Mouse (Mus musculus): ENCODE data around the gene Thnsl2. TPM values are rescaled to one million over a fixed set of nuclear protein-coding genes. Genes with fewer than 3 reads are reported as not detected.

The Thnsl2 gene
- total RNA-seq (2021), result 1 to 10 TPM; 3.2 to 3.3 TPM
- long read RNA-seq, experiment 1, partial matches to known transcripts, result 0 of 1 reads
- long read RNA-seq, experiment 1, other reads (novel, unspliced or antisense), result 1 of 1 reads
- long read RNA-seq, experiment 2, result 0 reads

DNA sequence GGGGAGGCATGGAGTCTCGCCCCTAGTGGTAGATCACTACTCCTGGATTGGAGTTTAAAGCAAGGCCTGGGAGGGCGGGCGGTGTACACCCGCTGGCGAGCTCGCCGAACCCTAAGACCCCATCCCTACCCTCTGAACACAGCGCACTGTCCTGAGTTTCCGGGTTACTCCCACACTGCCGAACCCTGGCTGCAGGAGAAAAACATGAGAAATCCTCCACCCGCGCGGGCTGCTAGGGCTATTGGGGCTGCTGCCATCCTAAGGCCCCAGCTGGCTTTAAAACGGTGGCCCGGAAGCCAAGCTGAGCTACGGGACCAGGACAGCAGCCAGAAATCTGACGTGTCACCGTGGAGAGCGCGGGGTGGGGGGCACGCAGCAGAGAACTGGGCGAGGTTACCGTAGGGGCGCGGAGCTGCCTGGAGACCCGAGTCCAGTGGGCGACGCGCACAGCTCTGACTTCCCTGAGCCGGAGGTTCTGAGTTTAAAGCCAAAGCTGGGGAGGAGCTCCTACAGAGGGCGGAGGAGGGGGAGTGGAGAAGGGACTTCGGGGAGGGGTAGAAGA is at the start of gene Thnsl2:
Gene Thnsl2, minus strand, starts transcription at position 546 of the 562 bp plus-strand sequence.
- Histone ChIP-seq H3K27ac (peak within 1 kb of the TSS; percentile 84), H3K4me3 (peak within 1 kb of the TSS; percentile 78)
- intact Hi-C loops (cut with DNase I), result loop anchor here (5.0 kb wide), 1 partner anchor 128 kb away; the partner anchor contains the start of gene Krcc1
- peak; percentile 61 for TF ChIP-seq CTCF (IDR thresholded peaks at IDR 0.05)
- DNase-seq (ENCODE audit: extremely low spot score in 1 of 2, low spot score in 2 of 2), result peak; percentile 48 to 56

DNA sequence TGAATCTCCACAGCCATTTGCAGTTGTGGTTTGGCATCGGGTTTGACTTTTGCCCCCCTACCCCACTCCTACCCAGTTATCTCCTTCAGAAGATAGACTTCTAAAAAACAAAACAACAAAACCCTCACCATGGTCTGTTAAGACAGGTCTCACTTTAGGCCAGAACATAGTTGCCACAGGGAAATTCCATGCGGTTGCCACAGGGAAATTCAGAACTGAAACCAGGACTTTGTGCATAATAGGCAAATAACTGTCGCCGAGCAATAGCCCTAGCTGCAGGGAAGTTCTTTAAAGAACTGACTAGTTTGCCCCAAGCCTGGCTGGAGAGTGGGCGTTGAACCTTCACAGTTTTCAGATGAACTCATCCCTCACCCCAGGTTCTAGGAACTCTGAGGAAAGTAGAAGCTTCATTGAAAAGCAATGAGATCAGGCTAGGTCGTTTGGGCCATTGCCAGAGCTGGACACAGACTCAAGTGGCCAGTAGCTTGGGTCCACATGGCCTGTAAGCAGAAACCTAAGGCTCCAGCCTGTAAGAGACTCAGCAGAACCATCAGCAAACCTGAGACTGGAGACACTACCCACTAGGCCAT is 49.0 kb upstream of the Thnsl2 start:
- DNase-seq (ENCODE audit: extremely low spot score in 1 of 2, low spot score in 2 of 2), result no peak
- TF ChIP-seq CTCF (IDR thresholded peaks at IDR 0.05), result no peak
- no peak overlapping the region for H3K4me3 ChIP-seq
- intact Hi-C loops (cut with DNase I), result no loop called here
- no peak overlapping the region for H3K27ac ChIP-seq

DNA sequence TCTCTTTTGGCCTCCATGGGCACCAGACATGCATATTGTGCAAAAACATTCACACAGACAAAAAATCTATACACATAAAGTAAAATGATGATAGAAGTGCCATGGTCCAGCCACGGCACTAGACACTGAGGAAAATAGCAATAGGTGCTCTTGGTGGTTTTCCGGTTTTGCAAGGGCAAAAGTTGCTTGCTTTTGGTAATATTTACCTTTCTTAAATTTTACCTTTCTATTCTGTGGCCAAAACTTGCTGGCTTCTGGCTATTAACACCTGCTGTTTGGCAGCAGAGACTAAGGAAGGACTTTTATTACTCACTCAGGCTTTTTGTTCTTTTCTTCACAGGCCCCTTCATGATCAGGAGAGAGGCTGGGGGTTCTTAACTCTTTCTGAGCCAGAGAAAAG is 46.3 kb upstream of the Thnsl2 start:
- DNase-seq (ENCODE audit: extremely low spot score in 1 of 2, low spot score in 2 of 2), result no peak
- H3K4me3 ChIP-seq, result no peak overlapping the region
- no peak for TF ChIP-seq CTCF (IDR thresholded peaks at IDR 0.05)
- H3K27ac ChIP-seq, result no peak overlapping the region
- intact Hi-C loops (cut with DNase I), result no loop called here

DNA sequence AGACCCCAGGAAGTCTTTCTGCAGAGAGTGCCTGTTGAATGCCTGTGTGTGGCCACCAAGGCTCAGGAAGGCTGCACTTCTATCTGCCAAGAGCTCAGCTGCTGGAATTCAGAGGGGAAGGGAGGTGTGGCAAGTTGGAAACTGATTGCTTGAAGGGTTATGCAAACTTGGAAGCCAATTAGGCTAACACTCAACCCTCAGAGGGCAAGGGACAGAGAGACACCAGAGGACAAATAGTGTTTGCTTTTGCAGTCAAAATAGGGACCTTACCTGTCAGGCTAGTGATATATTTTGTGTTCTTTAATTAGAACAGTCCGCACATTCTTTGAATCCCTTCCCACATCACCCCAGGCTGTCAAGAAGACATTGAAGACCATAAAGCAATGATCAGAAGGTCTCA is 45.3 kb upstream of the Thnsl2 start:
- H3K4me3 ChIP-seq, result no peak overlapping the region
- intact Hi-C loops (cut with DNase I), result no loop called here
- no peak for TF ChIP-seq CTCF (IDR thresholded peaks at IDR 0.05)
- DNase-seq (ENCODE audit: extremely low spot score in 1 of 2, low spot score in 2 of 2), result no peak
- H3K27ac ChIP-seq, result no peak overlapping the region

DNA sequence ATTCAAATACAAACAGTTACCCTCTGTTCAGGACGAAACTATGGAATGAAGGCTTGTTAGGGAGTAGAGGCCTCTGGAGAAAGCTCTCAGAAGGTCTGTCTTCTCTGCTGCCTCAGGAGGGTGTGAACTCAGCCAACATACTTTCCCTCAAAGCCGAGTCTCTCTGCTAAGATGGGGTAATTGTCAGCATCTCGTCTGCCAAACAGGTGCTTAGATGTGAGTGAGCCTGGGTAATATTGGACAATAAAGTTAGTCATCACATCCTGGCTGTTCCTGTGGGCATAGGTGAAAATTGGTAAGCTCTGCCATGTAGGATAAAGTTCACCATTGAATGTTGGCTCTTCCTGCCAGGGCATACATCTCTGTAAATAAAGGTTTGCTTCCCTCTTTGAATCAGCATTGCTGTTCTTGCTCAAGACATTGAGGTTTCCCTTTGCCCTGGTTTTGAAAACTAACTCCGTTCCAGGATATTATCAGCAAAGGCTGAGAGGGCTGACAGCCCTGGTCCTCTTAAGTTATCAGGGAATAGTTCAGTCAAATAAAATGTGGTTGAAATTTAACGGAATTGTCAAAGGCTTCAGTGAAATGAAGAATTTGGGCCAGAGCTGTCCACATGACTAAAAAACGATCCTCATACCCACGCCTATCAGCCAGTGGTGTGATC is 40.8 kb upstream of the Thnsl2 start:
- Histone ChIP-seq H3K27ac (no peak overlapping the region), H3K4me3 (no peak overlapping the region)
- TF ChIP-seq CTCF (IDR thresholded peaks at IDR 0.05), result no peak
- no peak for DNase-seq (ENCODE audit: extremely low spot score in 1 of 2, low spot score in 2 of 2)
- intact Hi-C loops (cut with DNase I), result no loop called here

DNA sequence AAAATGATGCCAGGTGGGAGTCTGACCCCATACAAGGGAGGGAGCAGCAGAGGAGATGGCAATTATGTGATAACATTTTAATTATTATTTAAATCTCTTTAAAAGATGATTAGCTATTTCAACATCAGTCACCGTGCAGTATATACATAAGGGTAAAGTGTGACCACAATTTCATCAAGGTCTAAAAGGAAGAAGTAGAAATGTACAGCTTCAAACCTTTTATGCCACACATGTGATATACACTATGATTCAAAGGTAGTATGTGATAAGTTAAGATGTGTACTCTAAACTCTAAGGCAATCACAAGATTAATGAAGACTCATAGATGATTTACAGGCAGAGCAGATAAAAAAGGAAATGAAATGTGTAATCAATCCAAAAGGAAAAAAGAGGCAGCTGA is 36.4 kb upstream of the Thnsl2 start:
- no peak for TF ChIP-seq CTCF (IDR thresholded peaks at IDR 0.05)
- Histone ChIP-seq H3K27ac (no peak overlapping the region), H3K4me3 (no peak overlapping the region)
- DNase-seq (ENCODE audit: extremely low spot score in 1 of 2, low spot score in 2 of 2), result no peak
- intact Hi-C loops (cut with DNase I), result no loop called here

DNA sequence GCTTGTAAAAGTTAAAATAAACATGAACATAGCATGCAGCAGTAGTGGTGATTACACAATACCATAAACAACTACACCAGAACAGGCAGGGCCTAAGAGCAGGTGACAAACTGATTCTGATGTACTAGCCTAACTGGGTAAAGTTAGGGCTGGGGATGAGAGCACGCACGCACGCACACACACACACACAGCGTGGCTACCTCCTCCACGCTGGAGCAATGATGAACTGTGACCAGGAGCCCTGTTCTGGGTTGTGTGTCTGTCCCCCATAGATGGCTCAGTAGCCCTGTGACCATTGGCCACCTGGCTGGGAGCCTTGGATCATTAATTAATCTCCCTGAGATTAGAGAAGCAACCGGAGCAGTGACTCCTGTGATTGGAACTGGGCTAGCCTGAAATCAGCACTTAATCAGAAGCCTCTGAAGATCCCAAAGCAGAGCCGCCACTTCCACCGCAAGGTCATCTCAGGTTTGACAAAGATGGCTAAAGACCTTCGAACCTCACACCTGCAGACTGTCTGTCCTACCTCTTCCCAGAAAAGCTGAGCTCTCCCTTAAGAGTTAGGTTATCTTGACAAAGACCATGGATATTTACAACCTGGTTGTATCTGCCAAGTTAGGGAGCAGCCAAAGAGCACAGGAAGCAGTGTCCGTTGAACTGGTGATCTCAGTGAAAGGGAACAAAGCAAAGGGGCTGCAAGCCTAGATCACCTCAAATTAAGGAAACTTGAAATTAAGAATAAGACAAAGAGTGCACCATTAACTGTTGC is 28.8 kb upstream of the Thnsl2 start:
- Histone ChIP-seq H3K27ac (no peak overlapping the region), H3K4me3 (no peak overlapping the region)
- intact Hi-C loops (cut with DNase I), result loop anchor here (5.0 kb wide), 1 partner anchor 94 kb away; no protein-coding TSS in a partner anchor
- no peak for TF ChIP-seq CTCF (IDR thresholded peaks at IDR 0.05)
- DNase-seq (ENCODE audit: extremely low spot score in 1 of 2, low spot score in 2 of 2), result no peak

DNA sequence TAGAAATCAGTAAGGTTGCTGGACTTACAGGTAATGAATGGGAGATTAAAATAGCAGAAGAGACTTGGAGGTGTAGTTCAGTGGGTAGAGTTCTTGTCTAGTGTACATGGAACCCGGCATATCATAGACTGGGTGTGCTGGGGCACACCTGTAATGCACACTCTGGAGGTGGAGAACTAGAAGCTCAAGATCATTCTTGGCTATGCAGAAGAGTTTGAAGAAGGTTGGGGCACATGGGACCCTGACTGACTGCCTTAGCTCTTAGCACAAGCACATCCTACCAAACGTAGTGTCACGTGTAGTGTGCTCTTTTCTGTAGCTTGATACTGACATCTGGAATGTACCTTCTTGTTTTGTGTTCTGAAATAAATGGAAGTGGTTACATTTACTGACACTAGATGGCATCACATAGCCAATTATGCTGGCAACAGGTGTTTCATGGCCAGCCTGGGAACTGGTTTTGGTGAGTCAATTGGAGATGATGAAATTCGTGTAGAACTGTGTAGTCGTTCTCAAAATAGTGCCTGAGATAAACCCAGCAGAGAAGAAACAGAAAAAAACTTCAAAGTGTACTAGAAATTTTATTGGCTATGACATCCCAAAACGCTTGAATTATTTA is 22.4 kb upstream of the Thnsl2 start:
- H3K4me3 ChIP-seq, result no peak overlapping the region
- H3K27ac ChIP-seq, result no peak overlapping the region
- DNase-seq (ENCODE audit: extremely low spot score in 1 of 2, low spot score in 2 of 2), result no peak
- intact Hi-C loops (cut with DNase I), result loop anchor here (2.0 kb wide), 1 partner anchor 638 kb away; no protein-coding TSS in a partner anchor
- TF ChIP-seq CTCF (IDR thresholded peaks at IDR 0.05), result peak; percentile 76

DNA sequence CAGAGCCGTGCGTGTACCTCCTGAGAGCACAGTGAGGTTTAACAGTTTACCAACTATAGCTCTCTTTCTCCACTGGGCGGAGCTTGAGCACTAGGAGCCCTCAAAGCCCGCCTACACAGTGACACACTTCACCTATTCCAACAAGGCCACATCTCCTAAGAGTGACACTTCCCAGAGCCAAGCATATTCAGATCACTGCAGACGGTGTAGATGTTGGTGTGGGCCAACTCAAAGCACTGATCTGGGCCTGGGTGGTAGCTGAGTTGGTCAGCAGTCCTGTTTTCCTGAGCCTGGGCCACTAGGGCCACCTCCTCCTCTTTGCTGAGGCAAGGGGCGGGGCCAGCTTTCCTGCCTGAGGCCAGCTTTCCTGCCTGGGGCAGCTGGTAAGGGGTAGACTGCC is 20.2 kb upstream of the Thnsl2 start:
- Histone ChIP-seq H3K27ac (no peak overlapping the region), H3K4me3 (no peak overlapping the region)
- no peak for DNase-seq (ENCODE audit: extremely low spot score in 1 of 2, low spot score in 2 of 2)
- intact Hi-C loops (cut with DNase I), result loop anchor here (5.0 kb wide), 1 partner anchor 243 kb away; no protein-coding TSS in a partner anchor
- TF ChIP-seq CTCF (IDR thresholded peaks at IDR 0.05), result no peak

DNA sequence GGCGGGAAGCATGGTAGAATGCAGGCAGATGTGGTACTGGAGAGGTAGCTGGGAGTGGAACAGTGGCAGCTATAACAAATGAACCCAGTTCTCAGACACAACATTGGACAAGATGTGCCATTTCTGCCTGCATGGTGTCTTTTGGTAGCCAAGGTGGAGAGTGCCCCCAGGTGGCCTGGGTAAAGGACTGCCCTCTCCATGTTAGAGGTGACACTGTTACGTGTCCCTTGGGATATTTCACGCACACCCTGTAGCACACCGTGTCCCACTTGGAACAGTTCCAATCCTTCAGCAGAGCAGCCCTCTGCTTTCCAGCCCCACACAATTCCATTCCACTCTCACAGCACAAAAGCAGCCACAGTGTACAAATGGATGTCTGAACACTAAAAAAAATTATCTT is 18.0 kb upstream of the Thnsl2 start:
- no peak overlapping the region for H3K27ac ChIP-seq
- intact Hi-C loops (cut with DNase I), result loop anchor here (5.0 kb wide), 1 partner anchor 245 kb away; no protein-coding TSS in a partner anchor
- H3K4me3 ChIP-seq, result no peak overlapping the region
- TF ChIP-seq CTCF (IDR thresholded peaks at IDR 0.05), result peak; percentile 1; the same call in 1 of the 2 replicates
- no peak for DNase-seq (ENCODE audit: extremely low spot score in 1 of 2, low spot score in 2 of 2)

DNA sequence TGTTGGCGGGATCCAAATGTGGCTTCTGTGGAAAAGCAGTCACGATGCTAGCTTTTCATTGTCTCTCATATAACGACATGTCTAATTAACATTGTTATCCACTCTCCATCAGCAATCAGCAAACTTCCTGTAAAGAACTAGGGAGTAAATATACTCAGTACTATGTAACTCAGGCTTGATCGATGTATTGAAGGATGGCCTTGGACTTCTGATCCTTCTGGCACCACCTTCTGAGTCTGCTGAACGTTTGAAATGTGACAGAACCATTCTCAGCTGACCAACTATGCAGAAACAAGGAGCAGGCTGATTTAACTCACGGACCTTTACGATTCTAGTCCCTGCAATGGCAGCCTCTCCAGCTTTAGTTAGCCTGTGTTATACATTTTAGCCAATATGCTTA is 17.1 kb upstream of the Thnsl2 start:
- no peak for TF ChIP-seq CTCF (IDR thresholded peaks at IDR 0.05)
- no peak for DNase-seq (ENCODE audit: extremely low spot score in 1 of 2, low spot score in 2 of 2)
- Histone ChIP-seq H3K27ac (no peak overlapping the region), H3K4me3 (no peak overlapping the region)
- intact Hi-C loops (cut with DNase I), result loop anchor here (5.0 kb wide), 1 partner anchor 246 kb away; no protein-coding TSS in a partner anchor
